Mouse (Mus musculus) erythroblast, embryonic 14.5 days (primary cell): ENCODE measurements around the gene Coro6. TPM values are rescaled to one million over a fixed set of nuclear protein-coding genes. Genes with fewer than 3 reads are reported as not detected.

Experiments used
- H3K27me3 ChIP-seq: 2 replicates; pipeline ENCODE4 v1.6.1; 2012; ENCODE audit warnings: inconsistent platforms; ENCODE audit not compliant: control insufficient read depth
- H3K36me3 ChIP-seq: 2 replicates; pipeline ENCODE4 v1.6.1; 2012; ENCODE audit warnings: mild to moderate bottlenecking, inconsistent platforms; ENCODE audit not compliant: control insufficient read depth
- H3K4me1 ChIP-seq: 2 replicates; pipeline ENCODE4 v1.6.1; 2012; ENCODE audit warnings: inconsistent platforms; ENCODE audit not compliant: control insufficient read depth
- H3K4me3 ChIP-seq: replicated peaks from 2 replicates; pipeline ENCODE3; 2012; ENCODE audit warnings: moderate library complexity, mild to moderate bottlenecking, inconsistent platforms
- H3K9me3 ChIP-seq: 2 replicates; pipeline ENCODE4 v1.6.1; 2012; ENCODE audit warnings: low read length, inconsistent platforms, mixed read lengths; ENCODE audit not compliant: control insufficient read depth
- GATA1 ChIP-seq: IDR thresholded peaks from 2 replicates; pipeline ENCODE4 v1.6.1; 2012; ENCODE audit warnings: low read length, inconsistent platforms, mixed read lengths
- TAL1 ChIP-seq: IDR thresholded peaks from 3 replicates; pipeline ENCODE4 v1.6.1; 2012; ENCODE audit warnings: low read length, inconsistent platforms, mixed read lengths
- polyA plus RNA-seq: library from polyadenylated mRNA; stranded (reverse); fragments of >175 nt; gene quantifications from 2 replicates; pipeline ENCODE4 v1.2.3, GENCODE M21; 2012

Coro6 gene
- polyA plus RNA-seq, 1 experiment, result not detected

DNA sequence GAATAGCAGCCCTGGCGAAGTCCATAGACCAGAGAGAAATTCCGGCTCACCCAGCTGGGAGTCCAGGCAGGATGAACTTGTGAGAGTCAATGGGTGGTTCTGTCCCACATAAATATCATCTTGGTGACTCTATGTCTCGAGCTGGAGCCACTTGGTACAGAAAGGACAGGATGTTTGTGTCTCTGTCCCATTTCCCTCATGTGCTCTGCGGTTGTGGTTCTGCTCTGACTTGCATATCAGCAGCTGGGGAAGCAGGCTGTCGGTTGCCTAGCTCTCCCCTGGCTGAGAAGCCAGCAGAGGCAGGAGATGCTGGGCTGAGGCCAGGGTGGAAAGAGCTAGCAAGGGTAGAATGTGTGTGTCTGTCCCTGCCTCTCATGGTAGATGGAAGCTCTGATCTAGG, 56.8 kb downstream of the Coro6 start, which contains the start of gene Gm10392:
Gene Gm10392, minus strand, starts transcription at position 156 of the 400 bp plus-strand sequence.
- H3K27me3 ChIP-seq, result peaks cover 68% of the 10 kb centered on the region
- H3K4me3 ChIP-seq, result no peak within 1 kb of the TSS
- H3K9me3 ChIP-seq, result peaks cover 13% of the 10 kb centered on the region
- peaks cover 19% of the 10 kb centered on the region for H3K4me1 ChIP-seq
- TF ChIP-seq TAL1, result no peak
- no peak for TF ChIP-seq GATA1
- no peaks in the 10 kb centered on the region for H3K36me3 ChIP-seq

Other genes with a start within 250 kb of the Coro6 start
- gene Ssh2, start 246.1 kb upstream of the Coro6 start, polyA plus RNA-seq, result 0.25 and 0.47 TPM in 2 replicates
- gene Ankrd13b, start 27.3 kb downstream of the Coro6 start, polyA plus RNA-seq, result 0.09 and 0.19 TPM in 2 replicates
- gene Git1, start 31.2 kb downstream of the Coro6 start, polyA plus RNA-seq, result 4.5 and 4.9 TPM in 2 replicates
- 0.01 TPM in 2 replicates for gene Abhd15, start 52.7 kb downstream of the Coro6 start, polyA plus RNA-seq
- 1.3 and 2.4 TPM in 2 replicates for gene Trp53i13, start 53.6 kb downstream of the Coro6 start, polyA plus RNA-seq
- gene Gm10392, start 56.8 kb downstream of the Coro6 start, polyA plus RNA-seq, result not detected in 2 replicates
- gene Taok1, start 145.4 kb downstream of the Coro6 start, polyA plus RNA-seq, result 0.10 and 0.13 TPM in 2 replicates
- gene Nufip2, start 223.7 kb downstream of the Coro6 start, polyA plus RNA-seq, result 1.0 and 1.1 TPM in 2 replicates